Mouse (Mus musculus) forebrain, embryonic 10.5 days (tissue): ENCODE results near the gene Cdh23. TPM values are rescaled to one million over a fixed set of nuclear protein-coding genes. Genes with fewer than 3 reads are reported as not detected.

Source experiments
- DNase-seq: peaks from one replicate; pipeline ENCODE4 v3.0.0-alpha.2; 2017; ENCODE audit warnings: low spot score; ENCODE audit errors: extremely low spot score
- H3K27ac ChIP-seq: fragments of 300-500 bp; sonication (generic); 2 replicates; pipeline ENCODE4 v1.5.1; 2016; ENCODE audit warnings: mild to moderate bottlenecking
- H3K27me3 ChIP-seq: fragments of 300-500 bp; sonication (generic); 2 replicates; pipeline ENCODE4 v1.6.1; 2016; ENCODE audit warnings: mild to moderate bottlenecking; ENCODE audit not compliant: poor library complexity, severe bottlenecking
- H3K36me3 ChIP-seq: fragments of 300-500 bp; sonication (generic); replicated peaks from 2 replicates; pipeline ENCODE4 v1.6.1; 2016; ENCODE audit warnings: mild to moderate bottlenecking, moderate library complexity
- H3K4me1 ChIP-seq: fragments of 300-500 bp; sonication (generic); 2 replicates; pipeline ENCODE4 v1.6.1; 2016
- H3K4me3 ChIP-seq: fragments of 300-500 bp; sonication (generic); 2 replicates; pipeline ENCODE4 v1.5.1; 2016; ENCODE audit warnings: mild to moderate bottlenecking, moderate library complexity
- H3K9me3 ChIP-seq: fragments of 300-500 bp; sonication (generic); 2 replicates; pipeline ENCODE4 v1.6.1; 2016; ENCODE audit warnings: mild to moderate bottlenecking, moderate library complexity
- WGBS: fragments of 180-500 bp; shearing (Covaris S2); methylation state at CpG from one replicate; pipeline ENCODE4 v1.1.7; 2016; 5-methylcytosine and 5-hydroxymethylcytosine counted together
- polyA plus RNA-seq: library from polyadenylated mRNA; unstranded; fragments of >200 nt; fragmentation: Nextera tagmentation; extraction: Ambion mirVana; gene quantifications from 2 replicates; pipeline ENCODE4 v1.2.1, GENCODE M21; 2016

Cdh23 gene
- polyA plus RNA-seq, 1 experiment from 2014 or later = 0.32 TPM

- H3K27me3 ChIP-seq = no peaks in the 10 kb centered on the region
- WGBS = 77% methylated on average over 9 of the region's 9 CpGs
- DNase-seq = no peak
Measured at GRCm38 (mm10) chr10:60660986-60661385, 35.3 kb downstream of the Cdh23 start.

GRCm38 (mm10) chr10:60659450-60660020 is 36.8 kb downstream of the Cdh23 start:
- Histone ChIP-seq H3K27ac (no peak overlapping the region), H3K4me3 (no peak overlapping the region), H3K27me3 (no peaks in the 10 kb centered on the region), H3K4me1 (peaks cover 10% of the 10 kb centered on the region), H3K36me3 (no peaks in the 10 kb centered on the region), H3K9me3 (no peaks in the 10 kb centered on the region)
- 79% methylated on average over 15 of the region's 15 CpGs for WGBS
- DNase-seq = no peak

More at GRCm38 (mm10) chr10:60660986-60661385, 35.3 kb downstream of the Cdh23 start:
- no peaks in the 10 kb centered on the region for H3K36me3 ChIP-seq
- H3K27ac ChIP-seq = no peak overlapping the region
- no peaks in the 10 kb centered on the region for H3K9me3 ChIP-seq
- H3K4me1 ChIP-seq = no peaks in the 10 kb centered on the region
- H3K4me3 ChIP-seq = no peak overlapping the region

GRCm38 (mm10) chr10:60658176-60658575 is 38.1 kb downstream of the Cdh23 start:
- Histone ChIP-seq H3K4me3 (no peak overlapping the region), H3K4me1 (peaks cover 12% of the 10 kb centered on the region), H3K27me3 (no peaks in the 10 kb centered on the region), H3K9me3 (no peaks in the 10 kb centered on the region), H3K27ac (no peak overlapping the region), H3K36me3 (no peaks in the 10 kb centered on the region)
- WGBS = 87% methylated on average over 10 of the region's 10 CpGs
- DNase-seq = no peak

DNA sequence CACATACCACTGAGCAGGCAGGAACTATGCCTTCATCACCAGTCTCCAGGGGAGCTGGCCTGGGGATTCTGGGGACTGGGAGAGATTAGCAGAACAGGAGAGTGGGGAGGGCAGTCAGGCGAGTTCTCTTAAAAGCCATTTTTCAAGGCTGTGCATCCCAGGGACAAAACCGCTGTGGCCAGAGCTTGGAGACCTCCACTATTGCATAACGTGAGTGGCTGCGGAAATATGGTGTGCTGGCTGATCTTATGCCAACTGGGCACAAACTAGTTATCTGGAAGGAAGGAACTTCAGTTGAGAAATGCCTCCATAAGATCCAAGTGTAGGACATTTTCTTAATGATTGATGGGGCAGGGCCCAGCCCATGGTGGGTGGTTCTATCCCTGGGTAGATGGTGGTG is 42.6 kb downstream of the Cdh23 start:
- H3K27me3 ChIP-seq = no peaks in the 10 kb centered on the region
- no peak overlapping the region for H3K4me3 ChIP-seq
- H3K36me3 ChIP-seq = no peaks in the 10 kb centered on the region
- H3K4me1 ChIP-seq = peaks cover 12% of the 10 kb centered on the region
- H3K27ac ChIP-seq = no peak overlapping the region
- H3K9me3 ChIP-seq = no peaks in the 10 kb centered on the region
- 82% methylated on average over 4 of the region's 4 CpGs for WGBS
- no peak for DNase-seq

GRCm38 (mm10) chr10:60653106-60653505 is 43.2 kb downstream of the Cdh23 start:
- 90% methylated on average over 10 of the region's 10 CpGs for WGBS
- no peaks in the 10 kb centered on the region for H3K27me3 ChIP-seq
- H3K27ac ChIP-seq = no peak overlapping the region
- peaks cover 12% of the 10 kb centered on the region for H3K4me1 ChIP-seq
- no peaks in the 10 kb centered on the region for H3K9me3 ChIP-seq
- H3K4me3 ChIP-seq = no peak overlapping the region
- DNase-seq = no peak
- H3K36me3 ChIP-seq = no peaks in the 10 kb centered on the region

DNA sequence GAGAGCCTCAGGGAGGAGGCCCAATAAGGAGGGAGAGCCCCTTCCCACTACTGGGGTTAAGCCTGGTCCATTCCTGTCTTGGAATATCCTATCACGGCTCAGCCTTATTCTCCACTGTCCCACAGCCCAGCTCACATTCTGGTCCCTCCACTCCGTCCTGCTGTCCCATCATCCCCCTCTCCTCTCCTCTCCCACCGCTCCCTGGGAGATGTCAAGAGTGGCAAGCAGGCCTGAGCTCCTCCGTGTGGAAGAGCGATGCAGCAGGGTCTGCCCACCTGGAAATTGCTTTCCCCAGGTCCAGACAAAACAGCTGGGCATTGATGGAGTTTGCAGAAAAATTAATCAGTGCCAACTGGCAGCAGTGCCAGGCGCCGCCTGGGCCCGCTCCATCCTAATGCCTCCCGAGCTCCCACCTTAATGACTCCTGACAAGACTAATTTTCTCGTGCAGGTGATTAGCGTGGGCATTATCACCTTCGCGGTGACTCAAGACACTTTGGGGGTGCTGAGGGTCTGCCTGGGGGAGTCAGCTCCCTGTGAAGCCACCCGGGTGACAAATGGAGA is 52.1 kb downstream of the Cdh23 start:
- Histone ChIP-seq H3K4me3 (no peak overlapping the region), H3K27ac (no peak overlapping the region), H3K9me3 (no peaks in the 10 kb centered on the region), H3K4me1 (no peaks in the 10 kb centered on the region), H3K36me3 (no peaks in the 10 kb centered on the region), H3K27me3 (no peaks in the 10 kb centered on the region)
- no peak for DNase-seq
- 85% methylated on average over 14 of the region's 14 CpGs for WGBS

DNA sequence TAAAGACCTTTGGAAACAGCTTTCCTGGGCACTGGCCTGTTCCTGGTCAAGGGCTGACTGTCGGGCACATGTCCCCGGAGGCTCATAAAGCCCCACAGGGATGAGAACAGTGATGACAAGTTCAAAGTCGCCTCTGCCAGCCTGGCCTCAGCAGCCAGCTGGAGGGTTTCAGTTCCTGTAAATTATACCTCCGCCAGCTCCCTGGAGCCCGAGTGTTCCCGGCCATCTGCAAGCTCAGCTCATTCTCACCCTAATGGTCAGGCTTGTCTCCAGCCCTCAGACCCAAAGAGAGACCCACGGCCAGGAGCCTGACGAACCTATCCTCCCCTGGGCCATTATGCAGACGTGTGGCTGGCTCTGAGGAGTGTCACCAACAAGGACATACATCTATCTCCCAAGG is 57.0 kb downstream of the Cdh23 start:
- Histone ChIP-seq H3K27me3 (no peaks in the 10 kb centered on the region), H3K36me3 (no peaks in the 10 kb centered on the region), H3K9me3 (no peaks in the 10 kb centered on the region), H3K27ac (no peak overlapping the region), H3K4me1 (peaks cover 15% of the 10 kb centered on the region), H3K4me3 (no peak overlapping the region)
- no peak for DNase-seq
- WGBS = 85% methylated on average over 9 of the region's 9 CpGs

GRCm38 (mm10) chr10:60635568-60636295 is 60.6 kb downstream of the Cdh23 start:
- Histone ChIP-seq H3K27me3 (no peaks in the 10 kb centered on the region), H3K4me3 (no peak overlapping the region), H3K36me3 (no peaks in the 10 kb centered on the region), H3K4me1 (peaks cover 15% of the 10 kb centered on the region), H3K9me3 (peaks cover 1% of the 10 kb centered on the region; the same call in 1 of the 2 replicates), H3K27ac (no peak overlapping the region)
- WGBS = 25% methylated on average over 13 of the region's 13 CpGs
- DNase-seq = no peak

DNA sequence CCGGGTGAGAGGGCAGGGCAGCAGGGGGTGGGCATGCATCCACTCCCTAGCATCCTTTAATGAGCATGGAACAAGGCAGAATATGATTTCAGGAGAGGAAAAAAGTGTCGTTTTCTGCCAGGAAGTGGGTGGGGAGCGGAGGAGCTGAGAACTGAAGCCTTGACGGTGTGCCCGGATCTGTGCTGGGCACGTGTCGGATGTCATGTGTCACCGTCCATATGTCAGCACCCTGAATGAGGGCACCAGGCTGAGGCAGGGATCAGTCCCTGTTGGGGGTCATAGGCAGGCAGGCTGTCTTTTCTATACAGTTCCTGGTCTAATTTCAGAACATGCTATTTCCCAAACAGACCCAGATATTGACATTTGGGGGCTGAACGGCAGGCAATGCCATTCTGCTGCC is 61.9 kb downstream of the Cdh23 start:
- 87% methylated on average over 9 of the region's 9 CpGs for WGBS
- H3K4me1 ChIP-seq = peaks cover 15% of the 10 kb centered on the region
- peaks cover 11% of the 10 kb centered on the region for H3K9me3 ChIP-seq
- DNase-seq = no peak
- no peak overlapping the region for H3K4me3 ChIP-seq
- no peak overlapping the region for H3K27ac ChIP-seq
- no peaks in the 10 kb centered on the region for H3K27me3 ChIP-seq
- no peaks in the 10 kb centered on the region for H3K36me3 ChIP-seq

- Histone ChIP-seq H3K27ac (no peak overlapping the region), H3K36me3 (no peaks in the 10 kb centered on the region), H3K27me3 (peaks cover 19% of the 10 kb centered on the region; the same call in 1 of the 2 replicates), H3K4me3 (no peak overlapping the region), H3K4me1 (peaks cover 21% of the 10 kb centered on the region), H3K9me3 (peaks cover 20% of the 10 kb centered on the region)
- WGBS = 76% methylated on average over 5 of the region's 5 CpGs
- no peak for DNase-seq
Measured at GRCm38 (mm10) chr10:60626086-60626485, 70.2 kb downstream of the Cdh23 start.

GRCm38 (mm10) chr10:60625511-60625910 is 70.8 kb downstream of the Cdh23 start:
- H3K4me1 ChIP-seq = peaks cover 21% of the 10 kb centered on the region
- no peak overlapping the region for H3K27ac ChIP-seq
- peaks cover 19% of the 10 kb centered on the region; the same call in 1 of the 2 replicates for H3K27me3 ChIP-seq
- 76% methylated on average over 3 of the region's 3 CpGs for WGBS
- no peak for DNase-seq
- H3K4me3 ChIP-seq = no peak overlapping the region
- peaks cover 16% of the 10 kb centered on the region for H3K9me3 ChIP-seq
- no peaks in the 10 kb centered on the region for H3K36me3 ChIP-seq

DNA sequence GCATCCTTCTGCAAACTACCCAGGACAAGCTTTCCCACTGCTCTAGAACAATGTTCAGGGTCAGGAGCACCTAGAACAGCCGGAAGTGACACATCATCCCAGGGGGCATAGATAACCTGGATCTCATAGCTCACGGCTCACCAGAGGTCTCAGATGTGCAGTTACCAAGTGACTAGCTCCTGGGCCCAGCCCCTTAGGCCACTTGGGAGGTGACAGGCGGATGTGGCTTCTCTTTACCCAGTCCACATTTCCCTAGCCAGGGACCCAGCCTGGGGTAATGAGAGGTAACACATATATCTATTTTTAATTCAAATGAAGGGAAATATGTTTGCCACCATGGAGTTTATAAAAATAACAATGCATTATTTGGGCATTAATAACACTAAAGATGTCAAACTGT is 71.3 kb downstream of the Cdh23 start:
- H3K4me3 ChIP-seq = no peak overlapping the region
- WGBS = 55% methylated on average over 3 of the region's 3 CpGs
- no peaks in the 10 kb centered on the region for H3K36me3 ChIP-seq
- H3K27ac ChIP-seq = no peak overlapping the region
- DNase-seq = no peak
- peaks cover 14% of the 10 kb centered on the region for H3K9me3 ChIP-seq
- peaks cover 21% of the 10 kb centered on the region for H3K4me1 ChIP-seq
- H3K27me3 ChIP-seq = peaks cover 19% of the 10 kb centered on the region; the same call in 1 of the 2 replicates

GRCm38 (mm10) chr10:60624217-60624708 is 72.0 kb downstream of the Cdh23 start:
- DNase-seq = no peak
- Histone ChIP-seq H3K27ac (no peak overlapping the region), H3K4me3 (no peak overlapping the region), H3K4me1 (peaks cover 21% of the 10 kb centered on the region), H3K9me3 (peaks cover 7% of the 10 kb centered on the region), H3K36me3 (no peaks in the 10 kb centered on the region), H3K27me3 (peaks cover 23% of the 10 kb centered on the region; the same call in 1 of the 2 replicates)
- WGBS = 66% methylated on average over 14 of the region's 14 CpGs
